Mouse (Mus musculus) liver (tissue): Measurements from ENCODE around the gene Aplp2.

Experiments
- DNase-seq: peaks from one replicate; pipeline ENCODE4 v3.0.0-alpha.2; 2020; ENCODE audit warnings: mixed read lengths

Aplp2 gene

DNA sequence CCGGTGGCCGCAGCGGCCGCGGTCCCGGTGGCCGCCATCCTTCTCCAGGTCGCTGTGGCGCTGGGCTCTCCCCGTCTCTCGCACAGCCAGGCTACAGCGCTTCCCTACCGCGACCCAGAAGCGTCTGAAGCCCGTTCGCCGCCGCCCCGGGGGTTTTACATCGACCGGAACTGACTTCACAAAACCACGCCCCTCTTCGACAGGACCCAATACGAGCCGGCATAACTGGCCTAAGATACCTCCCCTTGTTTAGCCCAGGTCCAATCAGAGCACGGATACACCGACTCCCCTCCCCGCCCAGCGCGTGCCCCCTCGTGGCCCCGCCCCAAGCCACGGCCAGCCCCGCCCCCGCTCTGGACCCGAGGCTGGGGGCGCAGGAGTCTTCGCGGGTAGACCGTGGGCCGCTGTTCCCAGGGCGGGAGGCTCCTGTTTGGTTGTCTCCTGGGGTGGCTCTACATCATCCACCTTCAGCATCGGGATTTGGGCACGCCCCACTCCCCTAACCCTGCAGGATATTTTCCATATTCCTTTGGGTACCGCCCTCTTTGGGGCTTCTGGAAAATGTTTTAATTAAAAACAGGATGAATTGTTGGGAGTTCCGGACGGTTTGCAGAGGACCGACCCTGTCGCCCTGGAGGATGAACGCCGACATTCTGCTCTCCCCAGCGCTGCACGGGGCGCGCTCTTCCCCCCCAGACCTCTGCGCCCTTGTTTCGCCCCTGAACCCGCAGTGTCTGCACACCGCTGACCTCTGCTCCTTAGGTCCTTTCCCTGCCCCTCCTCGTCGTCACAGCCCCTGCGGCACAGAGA lies at the start of gene Aplp2:
Gene Aplp2 (minus strand): TSS at position 126 of the 810 bp plus-strand sequence.
- DNase-seq: peak; percentile 97

DNA sequence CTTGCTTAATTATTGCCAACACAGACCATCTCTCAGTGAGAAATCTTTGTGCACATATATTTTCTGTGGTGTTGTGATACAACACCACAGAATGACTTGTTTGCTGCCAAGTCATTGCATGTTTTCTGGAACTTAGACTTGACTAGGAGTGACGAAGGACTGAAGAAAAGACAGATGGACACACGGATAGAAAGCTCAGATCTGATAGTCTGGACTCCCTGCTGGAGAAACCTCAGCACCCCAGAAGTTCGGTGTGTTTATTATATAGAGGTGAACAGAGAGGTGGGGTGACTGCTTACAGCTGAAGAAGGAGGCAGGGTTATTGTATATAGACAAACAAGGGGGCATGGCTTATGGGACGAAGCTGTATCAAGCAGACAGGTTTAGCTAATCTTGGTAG lies 48.6 kb upstream of the Aplp2 start:
- no peak for DNase-seq

DNA sequence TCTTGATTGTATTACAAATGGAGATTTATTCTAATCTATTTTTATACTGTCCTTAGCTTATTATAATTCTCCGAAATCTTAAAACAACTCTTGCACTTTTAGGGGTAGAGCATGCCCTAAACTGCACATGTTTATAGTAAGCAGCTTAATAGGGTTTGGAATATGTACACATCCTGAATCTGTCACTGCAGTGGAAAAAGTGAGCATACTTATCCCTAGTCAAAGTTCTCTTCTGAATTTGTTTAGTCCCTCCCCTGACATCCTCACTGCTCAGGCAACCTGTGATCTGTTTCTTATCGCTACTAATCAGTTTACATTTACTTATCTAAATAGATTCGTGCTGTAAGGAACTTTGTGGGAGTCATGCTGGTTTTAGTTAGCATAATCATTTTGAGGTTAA lies 46.6 kb upstream of the Aplp2 start:
- no peak for DNase-seq

DNA sequence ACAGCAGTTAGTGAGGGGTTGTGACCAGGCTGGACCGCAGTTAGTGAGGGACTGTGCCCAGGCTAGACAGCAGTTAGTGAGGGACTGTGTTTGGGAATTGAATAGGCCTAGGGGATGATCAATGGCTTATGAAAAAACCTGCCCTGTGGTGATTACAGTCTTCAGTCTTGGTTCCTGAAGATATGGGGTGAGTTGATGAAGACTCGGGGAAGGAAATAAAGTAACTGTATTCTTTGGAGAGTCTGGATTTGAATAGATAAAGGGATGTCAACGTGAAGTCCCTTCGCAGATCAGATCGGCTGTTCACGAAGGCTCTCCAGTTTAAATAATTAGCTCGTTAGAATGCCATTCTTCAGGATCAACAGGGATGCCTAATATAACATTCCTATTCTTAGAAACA lies 44.3 kb upstream of the Aplp2 start:
- DNase-seq: no peak

DNA sequence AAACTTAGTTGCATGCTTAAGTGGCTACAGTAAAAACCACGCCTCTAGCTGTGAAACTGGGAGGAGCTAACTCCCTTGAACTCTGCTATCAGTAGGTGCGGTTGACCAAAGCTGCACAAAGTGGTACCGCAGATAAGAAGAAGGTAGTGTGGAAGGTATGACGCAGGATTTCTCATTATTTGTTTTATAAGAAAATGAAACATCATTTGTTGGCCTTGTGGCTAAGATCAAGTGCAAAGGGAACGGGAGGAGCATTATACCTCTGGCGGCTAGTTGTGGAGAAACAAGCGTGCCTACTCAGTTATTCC lies 43.0 kb upstream of the Aplp2 start:
- peak; percentile 89 for DNase-seq

DNA sequence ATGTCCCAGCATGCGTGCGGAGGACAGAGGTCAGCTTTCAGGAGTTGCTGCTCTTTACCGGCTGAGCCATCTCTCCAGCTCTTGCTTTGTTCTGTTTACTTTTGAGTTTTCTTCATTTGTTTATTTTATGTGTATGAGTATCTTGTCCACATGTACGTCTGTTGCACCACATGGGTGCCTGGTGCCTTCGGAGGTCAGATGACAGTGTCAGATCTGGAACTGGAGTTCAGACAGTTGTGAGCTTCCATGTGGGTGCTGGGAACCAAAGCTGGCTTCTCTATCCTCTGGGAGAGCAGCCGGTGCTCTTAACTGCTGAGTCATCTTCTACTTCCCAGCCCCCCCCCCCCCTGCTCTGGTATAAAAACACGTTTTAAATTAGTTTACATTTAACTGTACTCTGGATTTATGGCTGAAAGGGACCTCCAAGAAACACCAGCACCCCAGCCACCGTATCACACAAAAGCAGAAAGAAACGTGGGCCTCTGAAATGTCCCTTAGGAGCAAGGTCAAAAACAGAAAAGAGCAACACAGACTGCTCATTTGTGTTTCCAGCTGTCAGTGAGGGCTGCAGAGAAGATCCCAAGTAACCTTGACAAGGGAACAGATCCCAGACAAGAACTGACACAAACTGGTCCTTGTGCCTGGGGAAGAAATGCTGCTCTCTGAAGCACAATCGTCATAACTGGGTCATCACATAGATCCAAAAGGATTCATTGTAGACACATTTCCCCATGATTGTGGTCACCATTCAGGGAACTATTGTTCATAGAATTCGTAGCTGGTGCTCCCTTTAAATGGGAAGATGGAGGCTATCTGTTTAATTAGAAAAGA lies 42.5 kb upstream of the Aplp2 start:
- peak; percentile 78 for DNase-seq

DNA sequence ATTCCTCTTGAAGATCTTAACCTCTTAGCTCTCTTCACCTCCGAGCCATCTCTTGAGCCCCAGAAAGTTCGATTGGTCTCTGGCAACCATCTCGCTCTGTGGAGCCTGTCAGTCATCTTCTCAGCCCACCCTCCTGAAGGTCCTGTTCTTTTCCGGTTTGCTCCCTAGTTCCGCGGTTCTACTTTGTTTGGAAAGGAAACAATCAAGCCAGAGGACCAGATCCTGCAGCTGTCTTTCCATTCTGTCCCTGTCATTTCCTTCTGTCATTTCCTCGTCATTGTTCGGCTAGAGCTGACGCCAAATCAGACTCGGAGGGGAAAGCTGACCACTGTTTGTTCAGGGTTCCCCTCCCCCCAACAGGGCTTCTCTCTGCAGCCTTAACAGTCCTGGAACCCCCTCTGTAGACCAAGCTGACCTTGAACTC lies 41.7 kb upstream of the Aplp2 start:
- DNase-seq: peak; percentile 57

DNA sequence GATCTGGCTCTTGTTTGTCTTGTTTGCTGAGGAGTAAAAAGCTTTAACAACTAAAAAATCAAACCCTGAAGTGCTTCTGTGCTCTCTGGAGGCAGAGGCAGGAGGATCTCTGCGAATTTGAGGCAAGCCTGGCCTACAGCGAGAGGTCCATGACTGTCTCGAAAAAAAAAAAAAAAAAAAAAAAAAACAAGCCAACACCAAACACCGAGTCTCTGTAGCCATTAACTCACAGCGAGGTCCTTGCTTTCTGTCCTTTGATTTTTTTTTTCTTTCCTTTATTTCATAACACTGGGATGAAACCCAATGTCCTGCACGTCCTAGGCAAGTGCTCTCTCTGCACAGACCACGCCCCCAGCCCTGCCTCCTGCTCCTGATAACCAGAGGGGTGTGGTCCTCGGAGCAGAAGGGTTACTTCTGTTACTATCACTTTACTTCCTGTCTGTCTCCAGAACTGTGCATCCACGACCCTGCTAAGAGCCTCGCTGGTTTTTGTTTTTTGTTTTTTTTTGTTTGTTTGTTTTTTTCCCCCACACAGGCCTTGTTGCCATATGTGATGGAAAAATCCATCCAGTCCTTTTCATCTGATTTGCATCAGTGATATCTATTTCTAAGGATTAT lies 40.7 kb upstream of the Aplp2 start:
- peak; percentile 96 for DNase-seq

DNA sequence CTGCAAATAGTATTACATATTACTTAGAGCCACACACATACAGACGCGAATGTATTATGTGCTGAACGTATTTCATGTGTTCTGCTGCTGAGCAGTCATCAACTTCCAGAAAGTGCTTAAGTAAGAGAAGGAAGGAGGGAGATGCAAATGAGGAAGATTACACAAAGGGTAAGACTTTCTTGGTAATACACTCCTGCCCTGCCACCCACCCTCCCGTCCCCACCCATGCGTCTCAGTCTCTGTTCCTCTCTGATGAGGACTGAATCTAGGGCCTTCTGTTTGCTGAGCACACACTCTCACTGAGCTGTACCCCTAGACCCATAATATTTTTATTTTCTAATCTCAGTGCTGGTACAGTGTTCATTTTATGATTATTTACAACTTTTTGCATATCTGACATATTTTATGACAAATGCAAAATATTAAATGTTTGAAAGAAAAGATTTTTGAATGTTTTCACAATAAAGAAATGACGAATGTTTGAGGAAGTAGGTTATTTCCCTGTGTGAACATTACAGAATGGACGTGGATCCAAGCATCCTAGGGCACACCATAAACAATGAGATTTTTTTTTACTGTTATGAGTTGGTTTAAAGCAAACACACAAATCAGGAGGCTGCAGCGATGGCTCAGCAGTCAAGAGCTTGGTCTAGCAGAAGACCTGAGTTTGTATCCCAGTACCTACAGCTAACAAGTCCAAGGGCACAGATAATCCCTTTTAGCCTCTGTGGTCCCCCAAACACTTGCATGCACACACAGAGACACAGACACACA lies 36.0 kb upstream of the Aplp2 start:
- no peak for DNase-seq

DNA sequence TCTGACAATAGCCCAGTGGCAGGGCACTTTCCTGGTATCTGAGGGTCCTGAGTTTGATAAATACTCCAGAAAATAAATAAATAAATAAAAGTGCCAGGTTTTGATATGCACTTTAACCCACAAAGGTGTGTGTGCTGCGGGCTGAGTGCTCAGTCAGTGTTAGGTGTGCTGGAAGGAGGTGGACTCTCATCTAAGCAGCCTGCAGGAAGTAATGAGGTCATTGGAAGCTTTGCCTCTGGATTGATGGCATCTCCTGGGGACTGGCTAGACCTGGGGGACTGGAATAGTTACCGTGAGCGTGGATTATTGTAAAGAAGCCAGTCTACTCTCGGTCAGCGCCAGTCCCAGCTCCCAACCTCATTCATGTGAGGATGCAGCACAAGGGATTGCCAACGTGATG lies 34.8 kb upstream of the Aplp2 start:
- no peak for DNase-seq

DNA sequence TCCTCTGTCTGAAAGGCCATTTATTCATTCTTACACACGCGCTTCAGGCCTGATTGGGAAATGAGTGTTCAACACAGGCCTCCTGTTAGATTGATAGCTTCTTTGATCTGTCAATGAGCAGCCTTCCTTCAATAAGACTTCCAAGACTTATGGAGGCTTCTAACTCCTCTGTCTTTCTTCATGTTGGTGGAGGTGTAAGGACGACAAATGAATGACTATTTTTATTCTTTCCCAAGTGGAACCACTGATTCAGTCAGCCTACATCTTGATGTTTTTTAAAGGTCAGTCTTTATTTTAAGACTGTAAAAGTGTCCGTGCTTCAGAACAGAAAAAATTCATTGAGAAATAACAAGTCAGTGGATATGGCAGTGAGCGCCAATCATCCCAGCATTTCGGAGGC lies 33.4 kb upstream of the Aplp2 start:
- DNase-seq: no peak

DNA sequence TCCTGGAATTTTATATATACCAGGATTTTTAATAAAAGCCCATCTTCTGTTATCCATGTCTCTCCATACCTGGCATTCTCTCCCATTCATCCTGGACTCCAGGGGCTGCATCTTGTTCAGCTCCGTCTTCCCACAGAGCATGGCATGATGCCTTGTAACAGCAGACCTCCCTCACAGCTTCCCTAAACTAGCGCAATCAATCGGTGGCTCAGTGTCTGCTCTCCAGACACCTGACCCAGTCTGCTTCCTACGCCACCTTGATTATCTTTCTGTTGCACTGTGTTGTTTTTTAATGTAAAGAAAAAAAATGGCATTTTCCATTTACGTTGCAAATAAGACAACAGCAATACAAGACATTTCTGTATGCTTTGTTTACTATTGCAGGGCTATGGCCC lies 32.3 kb upstream of the Aplp2 start:
- DNase-seq: no peak

DNA sequence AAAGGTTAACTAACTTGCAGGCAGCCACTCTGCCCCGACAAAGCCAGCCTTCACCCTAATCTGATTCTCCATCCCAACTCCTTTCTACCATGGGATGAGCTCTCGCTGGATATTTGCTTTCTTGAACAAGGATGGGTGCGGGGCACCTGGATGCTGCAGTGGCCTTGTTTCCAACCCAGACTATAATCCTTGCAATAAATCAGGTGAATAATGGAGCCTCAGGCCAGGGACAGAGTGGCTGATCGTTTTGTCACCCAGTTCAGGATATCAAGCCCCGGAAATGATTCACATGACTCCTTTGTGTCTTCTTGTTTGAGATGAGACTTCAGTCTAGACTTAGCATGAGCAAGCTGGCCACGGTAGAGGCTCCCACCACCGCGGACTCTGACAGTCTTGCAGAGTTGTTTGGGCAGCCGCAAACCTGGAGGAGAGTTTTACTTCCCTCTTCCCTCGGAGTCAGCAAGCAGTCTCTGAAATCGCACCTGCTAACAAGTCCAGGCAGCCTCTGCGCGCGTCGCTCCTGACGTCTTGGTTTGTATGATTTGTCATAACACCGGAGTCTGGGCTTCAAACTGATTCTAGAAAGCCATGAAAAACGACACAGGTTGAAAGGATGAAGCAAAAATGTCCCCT lies 31.8 kb upstream of the Aplp2 start:
- no peak for DNase-seq

DNA sequence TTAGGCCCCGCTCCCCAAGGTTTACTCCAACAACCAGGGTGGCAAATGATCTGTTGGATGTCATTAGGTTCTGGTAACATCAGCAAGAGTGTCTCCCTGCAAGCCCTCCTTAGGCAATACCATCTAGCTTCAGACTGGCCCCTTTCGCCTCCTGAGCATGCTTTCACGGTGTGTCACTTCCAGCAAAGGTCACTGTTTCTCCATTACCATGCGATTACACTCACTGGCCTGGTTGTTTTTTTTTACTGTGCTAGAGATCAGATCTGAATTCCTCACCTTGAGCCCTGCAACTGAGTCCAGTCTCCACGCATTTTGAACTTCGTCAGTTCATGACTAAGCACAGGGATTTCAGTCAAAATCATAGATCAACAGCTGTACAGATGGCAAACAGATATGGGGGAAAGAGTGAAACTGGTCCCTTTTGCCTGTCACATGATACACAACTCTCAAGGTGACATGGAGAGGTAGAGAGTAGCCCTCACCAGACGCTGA lies 29.6 kb upstream of the Aplp2 start:
- DNase-seq: no peak

DNA sequence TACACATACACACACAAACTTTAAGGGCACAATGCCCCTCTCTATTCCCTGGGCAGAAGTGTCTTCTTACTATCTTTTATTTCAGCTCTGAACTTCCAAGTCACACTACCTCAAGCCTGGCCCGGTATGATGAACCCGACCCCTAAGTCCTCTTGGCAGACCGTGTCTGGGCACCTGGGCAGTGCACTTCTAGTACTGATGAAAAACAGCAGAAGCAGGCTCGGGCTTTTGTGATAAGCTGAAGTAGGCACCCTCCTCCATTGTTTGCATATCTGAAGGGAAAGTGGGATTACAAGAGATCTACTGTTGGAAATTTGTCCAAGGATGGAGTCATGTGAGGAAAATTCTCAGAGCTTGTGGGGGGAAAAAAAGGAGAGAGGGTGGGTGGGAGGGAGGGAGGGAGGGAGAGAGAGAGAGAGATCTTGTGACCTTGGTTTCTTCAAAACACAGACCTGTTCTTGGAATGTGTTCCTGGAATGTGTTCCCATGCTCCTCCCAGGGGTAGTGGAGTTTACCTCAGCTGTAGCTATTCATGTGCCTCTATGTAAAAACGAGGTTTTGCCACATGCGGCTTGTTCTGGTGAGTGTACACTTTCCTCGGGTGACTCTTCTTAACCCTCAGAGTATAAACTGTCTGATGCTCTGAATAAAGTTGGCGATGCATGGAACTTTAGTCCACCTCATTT lies 29.1 kb upstream of the Aplp2 start:
- DNase-seq: no peak

DNA sequence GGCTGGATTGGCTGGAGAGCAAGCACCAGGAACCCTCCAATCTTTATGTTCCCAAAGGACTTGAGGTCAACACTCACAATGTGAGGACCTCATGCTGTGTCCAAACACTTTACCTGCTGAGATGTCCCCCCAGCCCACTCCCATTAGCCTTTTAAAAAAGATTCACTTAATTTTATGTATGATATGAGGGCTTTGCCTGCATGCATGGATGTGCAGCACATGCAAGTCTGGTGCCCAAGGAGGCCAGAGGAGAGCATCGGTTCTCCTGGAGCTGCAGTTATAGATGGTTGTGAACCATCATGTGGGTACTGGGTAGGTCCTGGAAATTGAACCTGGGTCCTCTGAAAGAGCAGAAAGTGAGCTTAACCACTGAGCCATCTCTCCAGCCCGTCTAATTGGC lies 27.9 kb upstream of the Aplp2 start:
- DNase-seq: no peak

DNA sequence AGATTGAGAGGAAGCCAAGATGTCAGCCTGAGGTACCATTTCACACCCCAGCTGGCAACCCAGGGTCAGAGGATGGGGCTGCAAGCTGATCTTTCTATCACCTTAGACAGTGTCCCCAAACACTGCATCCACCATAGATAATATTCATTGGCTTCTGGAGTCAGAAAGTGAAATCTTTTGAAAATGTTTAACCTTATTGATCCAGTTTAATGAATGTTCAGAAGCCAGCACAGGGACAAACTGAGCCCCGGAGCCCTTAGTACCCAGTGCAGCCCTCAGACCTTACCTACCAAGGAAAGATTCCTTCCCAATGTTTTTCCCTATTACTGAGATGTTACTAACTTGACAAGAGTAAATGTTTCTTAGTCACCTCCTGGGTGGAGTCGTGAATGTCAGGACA lies 26.9 kb upstream of the Aplp2 start:
- DNase-seq: no peak

DNA sequence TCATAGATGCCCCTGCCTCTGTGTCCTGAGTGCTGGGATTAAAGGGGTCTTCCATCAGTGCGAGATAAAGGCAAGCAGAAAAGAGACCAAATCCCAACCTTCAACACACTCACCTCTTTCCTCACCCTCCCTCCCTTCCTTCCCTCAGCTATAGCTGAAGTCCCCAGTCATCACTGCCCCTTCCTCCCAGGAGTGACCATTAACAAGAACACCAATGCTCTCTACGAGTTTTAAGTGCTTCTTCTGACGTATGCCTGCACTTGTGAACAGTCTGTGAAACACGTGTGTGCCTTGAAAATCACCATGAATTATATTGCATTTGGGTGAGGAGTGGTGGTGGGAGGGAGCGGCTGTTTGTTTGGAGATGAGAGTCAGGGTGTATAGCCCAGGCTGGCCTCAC lies 24.5 kb upstream of the Aplp2 start:
- no peak for DNase-seq

DNA sequence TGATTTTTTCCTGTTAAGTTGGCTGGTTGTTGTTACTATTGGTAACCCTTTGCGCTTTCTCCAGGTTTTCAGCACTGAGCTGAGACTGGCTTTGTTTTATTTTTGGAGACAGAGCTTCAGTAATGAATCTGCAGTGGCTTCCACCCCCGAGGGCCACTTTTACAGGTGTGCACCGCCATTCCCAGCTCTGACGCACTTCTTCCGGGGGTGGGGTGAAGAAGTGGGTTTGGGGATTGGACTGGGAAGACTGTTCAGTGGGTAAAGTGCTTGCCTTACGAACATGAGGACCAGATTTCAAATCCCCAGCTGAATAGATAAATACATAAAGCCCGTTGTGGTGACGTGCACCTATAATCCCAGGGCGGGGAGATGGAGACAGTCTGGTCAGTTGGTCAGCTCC lies 23.9 kb upstream of the Aplp2 start:
- no peak for DNase-seq

DNA sequence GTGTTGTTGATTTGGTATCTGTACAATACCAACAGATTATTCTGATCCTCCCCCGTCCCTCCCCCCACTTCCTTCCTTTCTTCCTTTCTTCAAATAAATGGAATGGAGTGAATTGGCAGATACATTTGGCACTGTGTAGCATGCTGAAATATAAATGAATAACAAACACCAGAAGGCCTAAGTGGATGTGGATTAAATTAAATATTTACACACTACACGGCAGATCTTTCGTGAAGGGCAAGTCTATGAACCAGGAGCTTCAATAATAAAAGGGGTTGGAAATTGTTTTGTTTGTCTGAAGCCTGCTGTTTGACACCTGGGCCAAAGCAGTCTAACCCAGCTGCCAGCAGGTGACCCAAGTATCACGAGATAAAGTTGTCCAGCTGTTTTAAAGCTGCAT lies 23.4 kb upstream of the Aplp2 start:
- DNase-seq: no peak

DNA sequence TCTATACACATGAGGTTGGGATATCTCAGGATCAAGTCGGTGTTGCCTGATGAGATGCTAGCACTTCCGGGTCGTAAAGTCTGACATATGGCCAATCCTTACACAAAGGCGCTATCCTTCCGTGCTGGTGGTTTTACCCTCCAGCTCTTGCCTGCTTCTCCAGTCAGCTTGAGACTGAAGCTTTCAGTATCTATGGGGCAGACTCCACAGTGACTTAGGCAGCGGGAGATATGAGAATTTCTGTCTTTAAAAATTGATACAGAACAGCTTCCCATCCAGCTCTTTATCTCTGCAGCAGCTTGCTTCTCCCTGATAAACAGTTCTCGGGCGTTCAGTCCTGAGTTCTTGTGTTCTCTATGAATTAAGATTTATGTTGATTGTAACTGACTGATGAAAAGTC lies 14.9 kb upstream of the Aplp2 start:
- DNase-seq: peak; percentile 48

DNA sequence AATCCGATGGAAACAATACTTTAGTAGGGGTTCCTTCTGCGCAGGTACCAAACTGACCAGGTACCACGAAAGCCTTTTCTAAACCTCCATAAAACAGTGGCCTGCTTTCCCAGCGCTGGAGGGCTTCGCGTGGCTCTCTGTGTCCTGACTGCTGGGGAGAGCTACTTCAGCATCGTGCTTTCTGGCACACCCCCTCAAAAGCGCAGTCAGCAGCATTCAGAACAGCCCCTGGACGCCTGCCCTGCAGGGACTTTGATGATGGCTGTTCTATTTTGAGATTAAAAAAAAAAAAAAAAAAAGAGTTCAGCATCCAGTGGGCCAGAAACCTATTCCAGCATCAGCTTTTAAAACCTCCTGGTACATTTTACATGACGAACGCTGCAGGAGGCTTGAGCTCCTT lies 14.2 kb upstream of the Aplp2 start:
- no peak for DNase-seq
